Comparison of ENCODE assay signal across 9 mouse cellular contexts in genomic region chr11:83441235-83441634, GRCm38 (mm10). TPM values are rescaled to one million over a fixed set of nuclear protein-coding genes. Genes with fewer than 3 reads are reported as not detected.
A peak's percentile ranks its signal among the peaks of the same experiment; 100 is the strongest.
DNase-seq lines count a peak whose midpoint lies in the region; ATAC-seq and TF ChIP-seq lines count a peak whose summit lies in the region.
"Had no signal": no experiment of that assay in that cellular context is flagged by ENCODE, and none has a peak within 500 bp of the region (broad histone marks: within the 10 kb centered on the region; RNA-seq: fewer than 3 reads in every experiment).

No protein-coding gene starts in this region.

- no peak overlapping the region for H3K27ac ChIP-seq in kidney, postnatal 0 days

- no peaks in the 10 kb centered on the region for H3K9me3 ChIP-seq in kidney, postnatal 0 days (replicated peaks; ENCODE audit: low read length)

- 38% methylated on average over 7 of the region's 7 CpGs for WGBS in kidney, postnatal 0 days

- peak; percentile 51 for DNase-seq in cerebellum, adult 9-11 months
- DNase-seq in cerebellum, adult 11 months = no peak
- DNase-seq in 3T3-L1 (ENCODE audit: low read depth, low spot score) = peak; percentile 34
- peak; percentile 69 to 78 for DNase-seq in heart, adult 18-20 months
- DNase-seq in kidney, postnatal 0 days (ENCODE audit: low spot score) = no peak
- no peak for DNase-seq in urinary bladder, postnatal 25 days (ENCODE audit: low spot score)
- no peak for DNase-seq in lung, postnatal 10 days
- no peak for DNase-seq in urinary bladder, postnatal 14 days (ENCODE audit: low spot score)

- ATAC-seq in kidney, postnatal 0 days (replicated peaks; ENCODE audit: low FRiP score, low read depth) = no peak

- peaks cover 37% of the 10 kb centered on the region for H3K27me3 ChIP-seq in kidney, postnatal 0 days (ENCODE audit: insufficient read depth, low read length)

- H3K36me3 ChIP-seq in kidney, postnatal 0 days (ENCODE audit: insufficient read depth, low read length) = no peaks in the 10 kb centered on the region

- no peak overlapping the region for H3K4me3 ChIP-seq in kidney, postnatal 0 days (replicated peaks; ENCODE audit: low read depth, low read length)

- no peak overlapping the region for H3K9ac ChIP-seq in kidney, postnatal 0 days (ENCODE audit: low read depth, low read length)

- no peak for TF ChIP-seq CTCF in kidney, postnatal 0 days (IDR thresholded peaks at IDR 0.05; ENCODE audit: low read depth)

- H3K4me2 ChIP-seq in kidney, postnatal 0 days (ENCODE audit: low read length) = peak overlapping the region; percentile 75

- H3K4me1 ChIP-seq in kidney, postnatal 0 days (replicated peaks; ENCODE audit: insufficient read depth, low read length) = 0 out of 2 replicates have a peak, but pooled peaks cover 4% of the 10 kb centered on the region

RNA-seq across cellular contexts. Expression of gene 1700020L24Rik, which starts 3.8 kb away (rescaled TPM):
- total RNA-seq in heart, adult 18-20 months (2021) = not detected
- 0.22 TPM in 1 of 2 replicates, not detected in the other for polyA plus RNA-seq in kidney, postnatal 0 days (2015; fragmentation: Nextera tagmentation; extraction: Ambion mirVana)

RNA-seq across cellular contexts. Expression of gene Gas2l2, which starts 12.0 kb away (rescaled TPM):
- total RNA-seq in heart, adult 18-20 months (2021) = not detected
- polyA plus RNA-seq in kidney, postnatal 0 days (2015; fragmentation: Nextera tagmentation; extraction: Ambion mirVana) = not detected in 2 replicates
- total RNA-seq: common myeloid progenitor, adult 5-6 weeks had no signal

RNA-seq across cellular contexts. Expression of gene Mmp28, which starts 21.6 kb away (rescaled TPM):
- total RNA-seq in heart, adult 18-20 months (2021) = 1 to 10 TPM; 3.0 to 4.7 TPM
- 1.9 and 2.2 TPM in 2 replicates for polyA plus RNA-seq in kidney, postnatal 0 days (2015; fragmentation: Nextera tagmentation; extraction: Ambion mirVana)

RNA-seq across cellular contexts. Expression of gene Taf15, which starts 31.7 kb away (rescaled TPM):
- 10 to 100 TPM; 34.2 to 41.5 TPM for total RNA-seq in heart, adult 18-20 months (2021)
- polyA plus RNA-seq in kidney, postnatal 0 days (2015; fragmentation: Nextera tagmentation; extraction: Ambion mirVana) = 5.7 and 6.7 TPM in 2 replicates

RNA-seq across cellular contexts. Expression of gene Rasl10b, which starts 32.3 kb away (rescaled TPM):
- total RNA-seq in heart, adult 18-20 months (2021) = 10 to 100 TPM; 74.9 to 78.3 TPM
- 0.38 and 0.49 TPM in 2 replicates for polyA plus RNA-seq in kidney, postnatal 0 days (2015; fragmentation: Nextera tagmentation; extraction: Ambion mirVana)
- total RNA-seq: common myeloid progenitor, adult 5-6 weeks had no signal

Comparison
In these comparisons a context has a peak if more than half of its experiments do, and no peak if none do; other contexts are left out.
1. DNase-seq: peak in cerebellum, adult 9-11 months (single experiment), 3T3-L1 (single experiment) and heart, adult 18-20 months (2 of 2); none in cerebellum, adult 11 months (single experiment), kidney, postnatal 0 days (single experiment), urinary bladder, postnatal 25 days (single experiment), lung, postnatal 10 days (single experiment) and urinary bladder, postnatal 14 days (single experiment).